Mouse (Mus musculus): ENCODE measurements around the gene Csnk2b. TPM values are rescaled to one million over a fixed set of nuclear protein-coding genes. Genes with fewer than 3 reads are reported as not detected.

Csnk2b gene
- polyA plus RNA-seq, 1 experiment from 2014 or later = 224 TPM

Other genes with a start within 250 kb of the Csnk2b start
- 1.4 and 1.5 TPM in 2 replicates for gene Zbtb12, start 242.6 kb downstream of the Csnk2b start, polyA plus RNA-seq (2015; fragmentation: Nextera tagmentation; extraction: Ambion mirVana)
- not detected in 2 replicates for gene Gm20547, start 240.0 kb downstream of the Csnk2b start, polyA plus RNA-seq (2015; fragmentation: Nextera tagmentation; extraction: Ambion mirVana)
- 2.2 and 2.6 TPM in 2 replicates for gene C2, start 223.8 kb downstream of the Csnk2b start, polyA plus RNA-seq (2015; fragmentation: Nextera tagmentation; extraction: Ambion mirVana)
- 39.5 and 41.5 TPM in 2 replicates for gene Ehmt2, start 223.6 kb downstream of the Csnk2b start, polyA plus RNA-seq (2015; fragmentation: Nextera tagmentation; extraction: Ambion mirVana)
- 0.16 and 0.68 TPM in 2 replicates for gene Slc44a4, start 207.6 kb downstream of the Csnk2b start, polyA plus RNA-seq (2015; fragmentation: Nextera tagmentation; extraction: Ambion mirVana)
- gene Neu1, start 190.8 kb downstream of the Csnk2b start, polyA plus RNA-seq (2015; fragmentation: Nextera tagmentation; extraction: Ambion mirVana) = 20.1 and 20.4 TPM in 2 replicates
- gene Hspa1b, start 162.8 kb downstream of the Csnk2b start, polyA plus RNA-seq (2015; fragmentation: Nextera tagmentation; extraction: Ambion mirVana) = 0.11 and 0.18 TPM in 2 replicates
- not detected in 2 replicates for gene Gm20481, start 152.1 kb downstream of the Csnk2b start, polyA plus RNA-seq (2015; fragmentation: Nextera tagmentation; extraction: Ambion mirVana)
- gene Hspa1a, start 149.9 kb downstream of the Csnk2b start, polyA plus RNA-seq (2015; fragmentation: Nextera tagmentation; extraction: Ambion mirVana) = 3.9 and 4.4 TPM in 2 replicates
- 3.1 and 4.2 TPM in 2 replicates for gene Hspa1l, start 149.3 kb downstream of the Csnk2b start, polyA plus RNA-seq (2015; fragmentation: Nextera tagmentation; extraction: Ambion mirVana)
- gene Lsm2, start 140.2 kb downstream of the Csnk2b start, polyA plus RNA-seq (2015; fragmentation: Nextera tagmentation; extraction: Ambion mirVana) = 132 and 134 TPM in 2 replicates
- 69.9 and 75.0 TPM in 2 replicates for gene Vars, start 121.1 kb downstream of the Csnk2b start, polyA plus RNA-seq (2015; fragmentation: Nextera tagmentation; extraction: Ambion mirVana)
- gene Vwa7, start 105.5 kb downstream of the Csnk2b start, polyA plus RNA-seq (2015; fragmentation: Nextera tagmentation; extraction: Ambion mirVana) = 0.27 and 0.34 TPM in 2 replicates
- 1.9 and 3.0 TPM in 2 replicates for gene Sapcd1, start 94.0 kb downstream of the Csnk2b start, polyA plus RNA-seq (2015; fragmentation: Nextera tagmentation; extraction: Ambion mirVana)
- 3.5 and 3.7 TPM in 2 replicates for gene Msh5, start 75.3 kb downstream of the Csnk2b start, polyA plus RNA-seq (2015; fragmentation: Nextera tagmentation; extraction: Ambion mirVana)
- gene Clic1, start 72.1 kb downstream of the Csnk2b start, polyA plus RNA-seq (2015; fragmentation: Nextera tagmentation; extraction: Ambion mirVana) = 349 and 372 TPM in 2 replicates
- gene Ddah2, start 63.0 kb downstream of the Csnk2b start, polyA plus RNA-seq (2015; fragmentation: Nextera tagmentation; extraction: Ambion mirVana) = 171 and 193 TPM in 2 replicates
- 0.17 TPM in 1 of 2 replicates, not detected in the other for gene Ly6g6c, start 56.7 kb downstream of the Csnk2b start, polyA plus RNA-seq (2015; fragmentation: Nextera tagmentation; extraction: Ambion mirVana)
- gene Mpig6b, start 55.9 kb downstream of the Csnk2b start, polyA plus RNA-seq (2015; fragmentation: Nextera tagmentation; extraction: Ambion mirVana) = 0.16 and 0.54 TPM in 2 replicates
- gene Ly6g6e, start 45.2 kb downstream of the Csnk2b start, polyA plus RNA-seq (2015; fragmentation: Nextera tagmentation; extraction: Ambion mirVana) = 0.72 and 0.84 TPM in 2 replicates
- 1.9 and 3.4 TPM in 2 replicates for gene Ly6g6d, start 44.0 kb downstream of the Csnk2b start, polyA plus RNA-seq (2015; fragmentation: Nextera tagmentation; extraction: Ambion mirVana)
- 0.29 and 0.39 TPM in 2 replicates for gene Ly6g6f, start 36.4 kb downstream of the Csnk2b start, polyA plus RNA-seq (2015; fragmentation: Nextera tagmentation; extraction: Ambion mirVana)
- 80.9 and 83.3 TPM in 2 replicates for gene Abhd16a, start 32.8 kb downstream of the Csnk2b start, polyA plus RNA-seq (2015; fragmentation: Nextera tagmentation; extraction: Ambion mirVana)
- 0.72 TPM in 1 of 2 replicates, not detected in the other for gene Ly6g5c, start 13.8 kb downstream of the Csnk2b start, polyA plus RNA-seq (2015; fragmentation: Nextera tagmentation; extraction: Ambion mirVana)
- 0.57 and 0.63 TPM in 2 replicates for gene Ly6g5b, start 6.6 kb downstream of the Csnk2b start, polyA plus RNA-seq (2015; fragmentation: Nextera tagmentation; extraction: Ambion mirVana)
- 13.6 and 14.9 TPM in 2 replicates for gene Gpank1, start 598 bp downstream of the Csnk2b start, polyA plus RNA-seq (2015; fragmentation: Nextera tagmentation; extraction: Ambion mirVana)
- 10.1 and 10.2 TPM in 2 replicates for gene D17H6S53E, start 4.3 kb upstream of the Csnk2b start, polyA plus RNA-seq (2015; fragmentation: Nextera tagmentation; extraction: Ambion mirVana)
- 0.60 and 0.89 TPM in 2 replicates for gene Apom, start 10.0 kb upstream of the Csnk2b start, polyA plus RNA-seq (2015; fragmentation: Nextera tagmentation; extraction: Ambion mirVana)
- gene Bag6, start 13.1 kb upstream of the Csnk2b start, polyA plus RNA-seq (2015; fragmentation: Nextera tagmentation; extraction: Ambion mirVana) = 37.5 and 40.5 TPM in 2 replicates
- gene Prrc2a, start 42.8 kb upstream of the Csnk2b start, polyA plus RNA-seq (2015; fragmentation: Nextera tagmentation; extraction: Ambion mirVana) = 103 and 113 TPM in 2 replicates
- gene Aif1, start 54.0 kb upstream of the Csnk2b start, polyA plus RNA-seq (2015; fragmentation: Nextera tagmentation; extraction: Ambion mirVana) = 6.0 and 10.9 TPM in 2 replicates
- gene Lst1, start 66.4 kb upstream of the Csnk2b start, polyA plus RNA-seq (2015; fragmentation: Nextera tagmentation; extraction: Ambion mirVana) = 7.9 and 8.2 TPM in 2 replicates
- gene Ltb, start 72.4 kb upstream of the Csnk2b start, polyA plus RNA-seq (2015; fragmentation: Nextera tagmentation; extraction: Ambion mirVana) = 3.5 and 6.4 TPM in 2 replicates
- 0.20 and 0.33 TPM in 2 replicates for gene Tnf, start 80.0 kb upstream of the Csnk2b start, polyA plus RNA-seq (2015; fragmentation: Nextera tagmentation; extraction: Ambion mirVana)
- 0.27 and 0.79 TPM in 2 replicates for gene Lta, start 83.3 kb upstream of the Csnk2b start, polyA plus RNA-seq (2015; fragmentation: Nextera tagmentation; extraction: Ambion mirVana)
- 0.41 and 1.2 TPM in 2 replicates for gene Gm16181, start 98.8 kb upstream of the Csnk2b start, polyA plus RNA-seq (2015; fragmentation: Nextera tagmentation; extraction: Ambion mirVana)
- 10.1 and 10.4 TPM in 2 replicates for gene Atp6v1g2, start 111.6 kb upstream of the Csnk2b start, polyA plus RNA-seq (2015; fragmentation: Nextera tagmentation; extraction: Ambion mirVana)
- gene Nfkbil1, start 113.7 kb upstream of the Csnk2b start, polyA plus RNA-seq (2015; fragmentation: Nextera tagmentation; extraction: Ambion mirVana) = 8.4 and 8.8 TPM in 2 replicates
- gene Ddx39b, start 119.7 kb upstream of the Csnk2b start, polyA plus RNA-seq (2015; fragmentation: Nextera tagmentation; extraction: Ambion mirVana) = 256 and 260 TPM in 2 replicates
- gene H2-D1, start 140.7 kb upstream of the Csnk2b start, polyA plus RNA-seq (2015; fragmentation: Nextera tagmentation; extraction: Ambion mirVana) = 90.5 and 110 TPM in 2 replicates
- gene H2-Q1, start 198.4 kb upstream of the Csnk2b start, polyA plus RNA-seq (2015; fragmentation: Nextera tagmentation; extraction: Ambion mirVana) = not detected in 2 replicates
- 0.82 and 2.1 TPM in 2 replicates for gene H2-Q2, start 220.2 kb upstream of the Csnk2b start, polyA plus RNA-seq (2015; fragmentation: Nextera tagmentation; extraction: Ambion mirVana)